Mouse (Mus musculus) limb, embryonic 11.5 days (tissue): Measurements from ENCODE around the gene Bcar1. TPM values are rescaled to one million over a fixed set of nuclear protein-coding genes. Genes with fewer than 3 reads are reported as not detected.

Experiments
- ATAC-seq: fragments of 200-750 bp; cut with Nextera tagmentation; 2 replicates; pipeline ENCODE4 v1.8.0; 2017; ENCODE audit warnings: low read depth; ENCODE audit not compliant: insufficient number of reproducible peaks, low FRiP score, low TSS enrichment
- DNase-seq: peaks from one replicate; pipeline ENCODE4 v3.0.0-alpha.2; 2015; ENCODE audit warnings: low spot score
- H3K27ac ChIP-seq: fragments of 300-500 bp; sonication (generic); replicated peaks from 2 replicates; pipeline ENCODE4 v1.5.1; 2014; ENCODE audit warnings: low read depth, mild to moderate bottlenecking, low read length
- H3K27me3 ChIP-seq: fragments of 300-500 bp; sonication (generic); 2 replicates; pipeline ENCODE4 v1.6.1; 2014; ENCODE audit warnings: mild to moderate bottlenecking, low read length, mixed read lengths; ENCODE audit not compliant: control insufficient read depth, insufficient read depth
- H3K36me3 ChIP-seq: fragments of 300-500 bp; sonication (generic); 2 replicates; pipeline ENCODE4 v1.6.1; 2014; ENCODE audit warnings: mild to moderate bottlenecking, low read length, moderate library complexity, mixed read lengths; ENCODE audit not compliant: control insufficient read depth, insufficient read depth
- H3K4me1 ChIP-seq: fragments of 300-500 bp; sonication (generic); 2 replicates; pipeline ENCODE4 v1.6.1; 2014; ENCODE audit warnings: low read length, mixed read lengths; ENCODE audit not compliant: control insufficient read depth, insufficient read depth
- H3K4me2 ChIP-seq: fragments of 300-500 bp; sonication (generic); 2 replicates; pipeline ENCODE4 v1.6.1; 2014; ENCODE audit warnings: low read depth, mild to moderate bottlenecking, moderate library complexity; ENCODE audit not compliant: severe bottlenecking
- H3K4me3 ChIP-seq: fragments of 300-500 bp; sonication (generic); 2 replicates; pipeline ENCODE4 v1.5.1; 2014; ENCODE audit warnings: low read depth, low read length
- H3K9ac ChIP-seq: fragments of 300-500 bp; sonication (generic); 2 replicates; pipeline ENCODE4 v1.6.1; 2014; ENCODE audit warnings: mild to moderate bottlenecking, low read length
- H3K9me3 ChIP-seq: fragments of 300-500 bp; sonication (generic); 2 replicates; pipeline ENCODE4 v1.6.1; 2016; ENCODE audit warnings: low read length; ENCODE audit not compliant: control insufficient read depth
- WGBS: fragments of 180-500 bp; shearing (Covaris S2); extraction: QIAGEN DNeasy Blood & Tissue Kit; methylation state at CpG from one replicate; pipeline ENCODE4 v1.1.7; 2014; 5-methylcytosine and 5-hydroxymethylcytosine counted together
- polyA plus RNA-seq: library from polyadenylated mRNA; unstranded; fragments of >200 nt; fragmentation: Nextera tagmentation; extraction: Ambion mirVana; gene quantifications from 2 replicates; pipeline ENCODE4 v1.2.1, GENCODE M21; 2014

The Bcar1 gene
- polyA plus RNA-seq, 1 experiment from 2014 or later = 40.4 TPM

DNA sequence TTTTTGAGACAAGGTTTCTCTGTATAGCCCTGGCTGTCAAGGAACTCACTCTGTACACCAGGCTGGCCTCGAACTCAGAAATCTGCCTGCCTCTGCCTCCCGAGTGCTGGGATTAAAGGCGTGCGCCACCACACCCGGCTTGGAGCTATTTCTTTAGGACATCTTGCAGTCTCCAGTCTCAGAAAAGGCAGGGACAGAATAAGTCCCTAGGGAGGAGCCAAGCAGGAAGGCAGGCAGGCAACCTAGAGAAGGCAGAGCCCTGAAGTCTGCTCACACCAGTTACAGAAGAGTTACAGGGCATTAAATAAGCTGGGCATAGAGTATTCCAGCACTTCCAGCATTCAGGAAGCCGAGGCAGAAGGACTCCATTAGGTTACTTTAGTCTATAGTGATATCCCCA is 18.3 kb downstream of the Bcar1 start:
- Histone ChIP-seq H3K4me2 (no peak overlapping the region), H3K27me3 (no peaks in the 10 kb centered on the region), H3K4me1 (peaks cover 9% of the 10 kb centered on the region), H3K4me3 (no peak overlapping the region), H3K27ac (no peak overlapping the region), H3K9ac (no peak overlapping the region), H3K36me3 (no peaks in the 10 kb centered on the region; the same call in 1 of the 2 replicates), H3K9me3 (no peaks in the 10 kb centered on the region)
- DNase-seq (no peak), ATAC-seq (no peak)
- WGBS = 95% methylated on average over 6 of the region's 6 CpGs

DNA sequence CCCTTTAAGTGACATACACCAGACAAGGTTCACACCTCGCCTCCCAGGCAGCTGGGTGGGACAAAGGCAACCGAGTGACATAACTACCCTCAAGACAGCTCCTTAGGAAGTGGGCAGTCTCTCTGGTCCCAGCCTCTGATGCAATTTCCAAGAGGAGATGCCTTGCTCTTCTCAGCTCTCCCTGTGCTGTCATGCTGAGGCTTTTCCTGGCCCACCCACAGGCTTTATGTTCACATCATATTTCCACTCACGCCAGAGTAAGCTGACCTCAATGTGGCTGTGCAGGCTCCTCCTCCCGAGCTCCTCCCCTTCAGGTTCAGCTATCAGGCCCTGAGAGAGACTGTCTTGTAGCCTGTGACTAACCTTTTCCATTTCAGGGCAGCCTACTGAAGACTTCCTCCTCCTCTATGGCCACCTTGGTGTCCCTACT is 23.5 kb downstream of the Bcar1 start:
- no peak for DNase-seq

GRCm38 (mm10) chr8:111718937-111719336 is 24.7 kb downstream of the Bcar1 start:
- no peaks in the 10 kb centered on the region for H3K9me3 ChIP-seq
- ATAC-seq = no peak
- no peak for DNase-seq
- H3K36me3 ChIP-seq = peaks cover 2% of the 10 kb centered on the region; the same call in 1 of the 2 replicates
- no peaks in the 10 kb centered on the region for H3K4me1 ChIP-seq
- H3K27ac ChIP-seq = no peak overlapping the region
- WGBS = 76% methylated on average over 5 of the region's 5 CpGs
- H3K27me3 ChIP-seq = no peaks in the 10 kb centered on the region
- no peak overlapping the region for H3K9ac ChIP-seq
- H3K4me2 ChIP-seq = no peak overlapping the region
- H3K4me3 ChIP-seq = no peak overlapping the region

More for the DNA sequence above, 23.5 kb downstream of the Bcar1 start:
- no peaks in the 10 kb centered on the region for H3K9me3 ChIP-seq
- ATAC-seq = no peak
- no peaks in the 10 kb centered on the region for H3K27me3 ChIP-seq
- no peaks in the 10 kb centered on the region for H3K4me1 ChIP-seq
- no peak overlapping the region for H3K4me2 ChIP-seq
- H3K4me3 ChIP-seq = no peak overlapping the region
- WGBS = 70% methylated on average over 4 of the region's 4 CpGs
- no peak overlapping the region for H3K9ac ChIP-seq
- no peaks in the 10 kb centered on the region; the same call in 1 of the 2 replicates for H3K36me3 ChIP-seq
- H3K27ac ChIP-seq = no peak overlapping the region

GRCm38 (mm10) chr8:111717866-111718265 is 25.7 kb downstream of the Bcar1 start:
- H3K4me1 ChIP-seq = no peaks in the 10 kb centered on the region
- no peak overlapping the region for H3K27ac ChIP-seq
- WGBS = 77% methylated on average over 6 of the region's 6 CpGs
- H3K36me3 ChIP-seq = peaks cover 9% of the 10 kb centered on the region; the same call in 1 of the 2 replicates
- no peak overlapping the region for H3K9ac ChIP-seq
- no peak overlapping the region for H3K4me2 ChIP-seq
- H3K27me3 ChIP-seq = no peaks in the 10 kb centered on the region
- no peak for ATAC-seq
- no peak overlapping the region for H3K4me3 ChIP-seq
- no peak for DNase-seq
- H3K9me3 ChIP-seq = no peaks in the 10 kb centered on the region

DNA sequence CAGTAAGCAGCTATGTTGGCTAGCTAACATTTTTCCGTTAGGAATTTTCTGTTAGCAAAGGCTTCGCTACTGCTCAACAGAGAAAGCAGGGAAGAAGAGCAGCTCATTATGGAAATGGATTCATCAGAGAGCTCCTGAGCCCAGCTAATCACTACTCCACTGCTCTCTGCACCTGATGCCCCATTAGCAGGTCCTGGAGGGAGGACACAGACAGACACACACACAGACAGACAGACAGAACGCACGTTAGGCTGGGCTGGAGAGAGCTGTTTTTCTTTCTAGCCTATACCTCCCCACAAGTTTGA is 26.2 kb downstream of the Bcar1 start:
- Histone ChIP-seq H3K36me3 (peaks cover 10% of the 10 kb centered on the region; the same call in 1 of the 2 replicates), H3K27ac (no peak overlapping the region), H3K9me3 (no peaks in the 10 kb centered on the region), H3K4me1 (no peaks in the 10 kb centered on the region), H3K4me3 (no peak overlapping the region), H3K4me2 (no peak overlapping the region), H3K9ac (no peak overlapping the region), H3K27me3 (no peaks in the 10 kb centered on the region)
- ATAC-seq (no peak), DNase-seq (no peak)
- WGBS = 89% methylated on average over 4 of the region's 4 CpGs

DNA sequence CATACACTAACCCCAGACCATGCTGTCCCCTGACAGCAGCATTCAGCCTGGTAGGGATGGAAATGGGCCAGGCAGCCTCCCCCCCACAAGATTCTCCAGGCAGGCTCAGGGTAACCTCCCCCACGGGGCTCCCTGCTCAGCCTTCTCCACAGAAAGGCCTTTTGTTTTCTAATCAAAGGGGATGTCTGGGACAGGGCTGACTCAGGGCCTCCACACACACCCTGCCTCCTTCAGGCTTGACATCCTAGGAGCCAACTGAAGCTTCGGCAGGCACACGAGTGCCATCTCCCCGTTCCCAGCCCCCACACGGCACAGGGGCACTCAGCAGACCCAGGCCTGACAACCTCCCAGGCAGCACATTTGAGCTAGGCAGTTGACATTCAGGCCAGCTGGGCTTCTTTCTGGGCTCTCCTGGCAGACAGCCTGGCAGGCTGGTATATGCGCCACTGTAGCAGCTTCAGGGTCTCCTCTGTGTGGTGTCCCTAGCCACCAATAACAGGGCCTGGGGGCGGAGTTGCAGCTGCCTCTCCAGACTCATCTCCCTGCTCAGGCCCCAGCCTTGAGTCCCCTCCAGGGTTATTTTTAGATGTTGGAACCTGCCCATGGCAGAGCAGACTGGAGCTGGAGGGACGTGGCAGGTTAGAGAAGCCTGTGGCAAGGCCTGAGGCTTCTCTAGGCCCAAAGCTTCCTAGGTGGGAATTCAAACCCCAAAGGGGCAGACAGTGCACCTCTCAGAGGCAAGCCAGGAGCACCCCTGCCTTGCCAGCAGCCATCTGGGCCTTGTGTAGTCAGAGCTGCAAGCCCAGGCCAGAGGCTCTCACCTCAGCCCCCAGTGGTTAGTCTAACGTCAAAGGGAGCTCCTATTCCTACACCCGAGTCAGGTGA is 26.8 kb downstream of the Bcar1 start:
- no peak overlapping the region for H3K9ac ChIP-seq
- H3K9me3 ChIP-seq = no peaks in the 10 kb centered on the region
- H3K4me3 ChIP-seq = no peak overlapping the region
- peaks cover 14% of the 10 kb centered on the region for H3K36me3 ChIP-seq
- no peaks in the 10 kb centered on the region for H3K4me1 ChIP-seq
- no peak overlapping the region for H3K4me2 ChIP-seq
- WGBS = 80% methylated on average over 10 of the region's 10 CpGs
- H3K27ac ChIP-seq = no peak overlapping the region
- H3K27me3 ChIP-seq = no peaks in the 10 kb centered on the region
- DNase-seq (no peak), ATAC-seq (peak; percentile 40; the same call in 1 of the 2 replicates)

GRCm38 (mm10) chr8:111715514-111715913 is 28.1 kb downstream of the Bcar1 start:
- no peaks in the 10 kb centered on the region for H3K4me1 ChIP-seq
- H3K27ac ChIP-seq = no peak overlapping the region
- peaks cover 18% of the 10 kb centered on the region for H3K36me3 ChIP-seq
- no peak overlapping the region for H3K9ac ChIP-seq
- H3K4me2 ChIP-seq = no peak overlapping the region
- 87% methylated on average over 13 of the region's 13 CpGs for WGBS
- ATAC-seq (no peak), DNase-seq (no peak)
- H3K27me3 ChIP-seq = no peaks in the 10 kb centered on the region
- no peaks in the 10 kb centered on the region for H3K9me3 ChIP-seq
- no peak overlapping the region for H3K4me3 ChIP-seq

DNA sequence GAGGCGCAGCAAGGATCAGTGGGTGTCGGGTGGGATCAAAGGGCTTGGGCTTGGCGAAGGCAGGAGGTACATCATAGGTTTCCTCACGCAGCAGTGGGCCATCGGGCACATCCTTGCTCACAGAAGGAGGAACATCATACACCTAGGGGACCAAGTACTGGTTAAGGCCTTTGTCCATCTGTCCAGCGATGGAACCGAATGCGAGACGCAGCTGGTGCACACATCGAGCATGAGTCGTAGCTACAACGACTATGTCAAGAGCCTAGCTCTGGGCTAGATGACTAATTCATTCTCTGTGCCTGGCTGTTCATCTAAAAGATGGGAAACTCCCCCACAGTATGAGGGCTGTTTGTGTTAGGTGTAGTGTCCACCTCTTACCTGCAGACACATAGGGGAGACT is 29.3 kb downstream of the Bcar1 start:
- no peak for DNase-seq
- Histone ChIP-seq H3K9me3 (no peaks in the 10 kb centered on the region), H3K4me1 (no peaks in the 10 kb centered on the region), H3K27ac (no peak overlapping the region), H3K4me2 (no peak overlapping the region), H3K4me3 (no peak overlapping the region), H3K27me3 (no peaks in the 10 kb centered on the region), H3K9ac (no peak overlapping the region), H3K36me3 (peaks cover 18% of the 10 kb centered on the region)
- 96% methylated on average over 12 of the region's 12 CpGs for WGBS
- no peak for ATAC-seq
